Mouse (Mus musculus): ENCODE results near the gene Myl10. TPM values are rescaled to one million over a fixed set of nuclear protein-coding genes. Genes with fewer than 3 reads are reported as not detected.
A peak's percentile ranks its signal among the peaks of the same experiment; 100 is the strongest.

Myl10 gene
- total and polyA plus RNA-seq, 3 experiments: not detected

- no peak for DNase-seq (ENCODE audit: extremely low read depth)
- dilution Hi-C loops (cut with MboI; ENCODE audit: extremely low pct_ligation_motif_present, extremely low pct_unique_long_range_greater_than_20kb, low sequenced_read_pairs): no loop called here
- Histone ChIP-seq H3K36me3 (replicated peaks in 1 of 2; ENCODE audit: control insufficient read depth in 1 of 2, insufficient read depth in 1 of 2, low read length in 1 of 2) (no peaks in the 10 kb centered on the region), H3K27ac (ENCODE audit: insufficient read depth, low read depth) (no peak overlapping the region), H3K27me3 (replicated peaks) (peaks cover 64% of the 10 kb centered on the region), H3K4me2 (ENCODE audit: insufficient read depth, low read depth, poor library complexity, severe bottlenecking) (no peak overlapping the region), H3K9me3 (replicated peaks; ENCODE audit: low read length) (no peaks in the 10 kb centered on the region), H3K79me2 (replicated peaks; ENCODE audit: control insufficient read depth, extremely low read depth, insufficient read depth, poor library complexity, severe bottlenecking) (no peaks in the 10 kb centered on the region), H3K9ac (ENCODE audit: insufficient read depth, low read depth) (no peak overlapping the region), H3K4me1 (ENCODE audit: control insufficient read depth in 1 of 2, insufficient read depth in 2 of 2) (peaks cover 0 to 6% of the 10 kb centered on the region in 2 experiments; a peak in 1 of 4 replicates), H3K4me3 (replicated peaks in 1 of 3; ENCODE audit: low read depth in 2 of 3, low read length in 2 of 3, poor library complexity in 1 of 3) (no peak overlapping the region)
- TF ChIP-seq JUN (IDR thresholded peaks at IDR 0.05; ENCODE audit: insufficient read depth, low read depth, low read length) (no peak), MAX (IDR thresholded peaks at IDR 0.05; ENCODE audit: low read length) (no peak), ZC3H11A (IDR thresholded peaks at IDR 0.05; ENCODE audit: low read depth, low read length) (no peak), ELF1 (IDR thresholded peaks at IDR 0.05; ENCODE audit: low read depth, low read length) (no peak), USF2 (conservative IDR thresholded peaks at IDR 0.05; ENCODE audit: low read depth, low read length) (no peak), PAX5 (IDR thresholded peaks at IDR 0.05; ENCODE audit: low read length) (no peak), CHD2 (IDR thresholded peaks at IDR 0.05; ENCODE audit: low read length) (no peak), SIN3A (IDR thresholded peaks at IDR 0.05; ENCODE audit: low read length) (no peak), RCOR1 (conservative IDR thresholded peaks at IDR 0.05; ENCODE audit: low read depth, low read length) (no peak), BHLHE40 (IDR thresholded peaks at IDR 0.05; ENCODE audit: low read depth, low read length) (no peak)
- in situ Hi-C loops (cut with MboI; ENCODE audit: low pct_ligation_motif_present, low pct_unique_long_range_greater_than_20kb, low sequenced_read_pairs): no loop called here
These were observed 472 bp downstream of the Myl10 start for GRCm38 (mm10) chr5:136693418-136693817.

- H3K9ac ChIP-seq (ENCODE audit: insufficient read depth, low read depth): no peak overlapping the region
- H3K4me2 ChIP-seq (ENCODE audit: insufficient read depth, low read depth, poor library complexity, severe bottlenecking): no peak overlapping the region
- H3K36me3 ChIP-seq (replicated peaks in 1 of 2; ENCODE audit: control insufficient read depth in 1 of 2, insufficient read depth in 1 of 2, low read length in 1 of 2): no peaks in the 10 kb centered on the region
- no peak for DNase-seq (ENCODE audit: extremely low read depth)
- H3K27ac ChIP-seq (ENCODE audit: insufficient read depth, low read depth): no peak overlapping the region
- H3K4me3 ChIP-seq (replicated peaks in 1 of 3; ENCODE audit: low read depth in 2 of 3, low read length in 2 of 3, poor library complexity in 1 of 3): no peak overlapping the region
- peaks cover 50% of the 10 kb centered on the region for H3K27me3 ChIP-seq (replicated peaks)
- in situ Hi-C loops (cut with MboI; ENCODE audit: low pct_ligation_motif_present, low pct_unique_long_range_greater_than_20kb, low sequenced_read_pairs): no loop called here
- H3K4me1 ChIP-seq (ENCODE audit: control insufficient read depth in 1 of 2, insufficient read depth in 2 of 2): peaks cover 0 to 10% of the 10 kb centered on the region in 2 experiments; a peak in 1 of 4 replicates
- no peak for TF ChIP-seq MAX (IDR thresholded peaks at IDR 0.05; ENCODE audit: low read length)
- TF ChIP-seq CHD2 (IDR thresholded peaks at IDR 0.05; ENCODE audit: low read length): peak; percentile 37; the same call in 1 of the 2 replicates
- no peak for TF ChIP-seq PAX5 (IDR thresholded peaks at IDR 0.05; ENCODE audit: low read length)
- no peak for TF ChIP-seq CTCF (conservative IDR thresholded peaks at IDR 0.05 in 1 of 2, IDR thresholded peaks at IDR 0.05 in 1 of 2; ENCODE audit: low read depth in 2 of 2, low read length in 2 of 2)
- TF ChIP-seq IRF4 (IDR thresholded peaks at IDR 0.05; ENCODE audit: low read depth, low read length): no peak
- dilution Hi-C loops (cut with MboI; ENCODE audit: extremely low pct_ligation_motif_present, extremely low pct_unique_long_range_greater_than_20kb, low sequenced_read_pairs): no loop called here
- no peaks in the 10 kb centered on the region for H3K79me2 ChIP-seq (replicated peaks; ENCODE audit: control insufficient read depth, extremely low read depth, insufficient read depth, poor library complexity, severe bottlenecking)
- no peaks in the 10 kb centered on the region for H3K9me3 ChIP-seq (replicated peaks; ENCODE audit: low read length)
These were observed 2.0 kb downstream of the Myl10 start for GRCm38 (mm10) chr5:136694976-136695375.

GRCm38 (mm10) chr5:136696516-136696915, 3.6 kb downstream of the Myl10 start:
- H3K79me2 ChIP-seq (replicated peaks; ENCODE audit: control insufficient read depth, extremely low read depth, insufficient read depth, poor library complexity, severe bottlenecking): no peaks in the 10 kb centered on the region
- no peak overlapping the region for H3K9ac ChIP-seq (ENCODE audit: insufficient read depth, low read depth)
- H3K9me3 ChIP-seq (replicated peaks; ENCODE audit: low read length): no peaks in the 10 kb centered on the region
- H3K4me3 ChIP-seq (replicated peaks in 1 of 3; ENCODE audit: low read depth in 2 of 3, low read length in 2 of 3, poor library complexity in 1 of 3): no peak overlapping the region
- in situ Hi-C loops (cut with MboI; ENCODE audit: low pct_ligation_motif_present, low pct_unique_long_range_greater_than_20kb, low sequenced_read_pairs) (no loop called here), dilution Hi-C loops (cut with MboI; ENCODE audit: extremely low pct_ligation_motif_present, extremely low pct_unique_long_range_greater_than_20kb, low sequenced_read_pairs) (no loop called here)
- no peak for DNase-seq (ENCODE audit: extremely low read depth)
- no peak for TF ChIP-seq EP300 (IDR thresholded peaks at IDR 0.05; ENCODE audit: low read length)
- no peak for TF ChIP-seq ELF1 (IDR thresholded peaks at IDR 0.05; ENCODE audit: low read depth, low read length)
- TF ChIP-seq USF2 (conservative IDR thresholded peaks at IDR 0.05; ENCODE audit: low read depth, low read length): no peak
- no peak for TF ChIP-seq ZNF384 (IDR thresholded peaks at IDR 0.05; ENCODE audit: low read depth, low read length)
- no peak for TF ChIP-seq GABPA (IDR thresholded peaks at IDR 0.05; ENCODE audit: insufficient replicate concordance, low read depth, low read length)
- TF ChIP-seq RAD21 (IDR thresholded peaks at IDR 0.05; ENCODE audit: low read depth, low read length): no peak
- no peak for TF ChIP-seq JUND (conservative IDR thresholded peaks at IDR 0.05; ENCODE audit: low read depth, low read length)
- TF ChIP-seq MAZ (IDR thresholded peaks at IDR 0.05; ENCODE audit: low read depth, low read length): no peak
- no peak for TF ChIP-seq CHD1 (IDR thresholded peaks at IDR 0.05; ENCODE audit: low read depth, low read length)
- TF ChIP-seq ETS1 (conservative IDR thresholded peaks at IDR 0.05; ENCODE audit: low read depth, low read length): no peak
- TF ChIP-seq IRF4 (IDR thresholded peaks at IDR 0.05; ENCODE audit: low read depth, low read length): no peak
- TF ChIP-seq ZMIZ1 (IDR thresholded peaks at IDR 0.05; ENCODE audit: low read depth, low read length): no peak
- no peak for TF ChIP-seq TCF12 (IDR thresholded peaks at IDR 0.05; ENCODE audit: low read depth, low read length)
- no peak for TF ChIP-seq MYC (IDR thresholded peaks at IDR 0.05; ENCODE audit: low read depth, low read length)
- TF ChIP-seq BHLHE40 (IDR thresholded peaks at IDR 0.05; ENCODE audit: low read depth, low read length): no peak
- no peak for TF ChIP-seq SIN3A (IDR thresholded peaks at IDR 0.05; ENCODE audit: low read length)
- TF ChIP-seq POLR2A (IDR thresholded peaks at IDR 0.05; ENCODE audit: low read depth, low read length): no peak
- H3K27me3 ChIP-seq (replicated peaks): peaks cover 49% of the 10 kb centered on the region
- no peaks in the 10 kb centered on the region for H3K36me3 ChIP-seq (replicated peaks in 1 of 2; ENCODE audit: control insufficient read depth in 1 of 2, insufficient read depth in 1 of 2, low read length in 1 of 2)
- H3K4me1 ChIP-seq (ENCODE audit: control insufficient read depth in 1 of 2, insufficient read depth in 2 of 2): peaks cover 0 to 10% of the 10 kb centered on the region in 2 experiments; a peak in 1 of 4 replicates
- H3K27ac ChIP-seq (ENCODE audit: insufficient read depth, low read depth): no peak overlapping the region
- H3K4me2 ChIP-seq (ENCODE audit: insufficient read depth, low read depth, poor library complexity, severe bottlenecking): no peak overlapping the region
